Mouse (Mus musculus): ENCODE data around the gene Slc6a19. TPM values are rescaled to one million over a fixed set of nuclear protein-coding genes. Genes with fewer than 3 reads are reported as not detected.

Gene Slc6a19
- polyA plus RNA-seq (2015; fragmentation: Illumina TruSeq; extraction: RNeasy Lipid Tissue Mini Kit (QIAGEN cat#74804); ENCODE audit: insufficient read depth, low replicate concordance): 3.5 TPM

GRCm38 (mm10) chr13:73704694-73705325 is at the start of gene Slc6a19:
Gene Slc6a19 (minus strand): TSS chr13:73704865.

GRCm38 (mm10) chr13:73732742-73733700 is 28.4 kb upstream of the Slc6a19 start, which contains the start of gene Slc12a7:
Gene Slc12a7 (plus strand): TSS chr13:73733094.

DNA sequence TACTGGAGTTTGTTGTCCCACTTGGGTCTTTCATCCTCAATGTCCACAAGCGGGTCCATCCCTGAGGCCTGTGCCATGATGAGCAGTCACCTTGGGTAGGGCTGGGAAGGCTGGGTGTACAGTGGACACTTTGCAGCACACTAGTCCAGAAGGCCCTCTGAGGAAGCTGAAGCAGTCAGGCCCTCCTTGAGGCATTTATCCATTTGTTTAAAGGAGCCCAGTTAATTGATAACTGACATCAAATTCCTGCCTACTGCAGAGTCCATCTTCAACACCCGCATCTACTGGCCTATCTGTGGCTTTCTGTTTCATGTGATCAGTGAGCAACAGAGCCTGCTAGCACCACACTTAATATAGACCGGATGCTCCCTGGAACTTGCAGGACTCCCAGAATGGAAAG is 26.8 kb downstream of the Slc6a19 start, which contains the start of gene Slc6a18:
Slc6a18 (minus strand) TSS at position 171 of the 400 bp plus-strand sequence.

Other genes starting within 250 kb of the Slc6a19 start
- 71.6 TPM for gene Lpcat1, start 237.7 kb downstream of the Slc6a19 start, polyA plus RNA-seq (2015; fragmentation: Illumina TruSeq; extraction: RNeasy Lipid Tissue Mini Kit (QIAGEN cat#74804); ENCODE audit: insufficient read depth, low replicate concordance)
- 0.23 TPM for gene Slc6a3, start 168.1 kb downstream of the Slc6a19 start, polyA plus RNA-seq (2015; fragmentation: Illumina TruSeq; extraction: RNeasy Lipid Tissue Mini Kit (QIAGEN cat#74804); ENCODE audit: insufficient read depth, low replicate concordance)
- gene Clptm1l, start 100.9 kb downstream of the Slc6a19 start, polyA plus RNA-seq (2015; fragmentation: Illumina TruSeq; extraction: RNeasy Lipid Tissue Mini Kit (QIAGEN cat#74804); ENCODE audit: insufficient read depth, low replicate concordance): 130 TPM
- 2.9 TPM for gene Tert, start 78.0 kb downstream of the Slc6a19 start, polyA plus RNA-seq (2015; fragmentation: Illumina TruSeq; extraction: RNeasy Lipid Tissue Mini Kit (QIAGEN cat#74804); ENCODE audit: insufficient read depth, low replicate concordance)
- gene Slc6a18, start 26.8 kb downstream of the Slc6a19 start, polyA plus RNA-seq (2015; fragmentation: Illumina TruSeq; extraction: RNeasy Lipid Tissue Mini Kit (QIAGEN cat#74804); ENCODE audit: insufficient read depth, low replicate concordance): not detected
- gene Slc12a7, start 28.2 kb upstream of the Slc6a19 start, polyA plus RNA-seq (2015; fragmentation: Illumina TruSeq; extraction: RNeasy Lipid Tissue Mini Kit (QIAGEN cat#74804); ENCODE audit: insufficient read depth, low replicate concordance): 38.9 TPM
- gene Nkd2, start 142.8 kb upstream of the Slc6a19 start, polyA plus RNA-seq (2015; fragmentation: Illumina TruSeq; extraction: RNeasy Lipid Tissue Mini Kit (QIAGEN cat#74804); ENCODE audit: insufficient read depth, low replicate concordance): 2.6 TPM
- 7.5 TPM for gene Trip13, start 232.9 kb upstream of the Slc6a19 start, polyA plus RNA-seq (2015; fragmentation: Illumina TruSeq; extraction: RNeasy Lipid Tissue Mini Kit (QIAGEN cat#74804); ENCODE audit: insufficient read depth, low replicate concordance)
- gene Brd9, start 232.9 kb upstream of the Slc6a19 start, polyA plus RNA-seq (2015; fragmentation: Illumina TruSeq; extraction: RNeasy Lipid Tissue Mini Kit (QIAGEN cat#74804); ENCODE audit: insufficient read depth, low replicate concordance): 85.6 TPM